Mouse (Mus musculus) forebrain, embryonic 16.5 days (tissue): ENCODE data around the gene Nradd. TPM values are rescaled to one million over a fixed set of nuclear protein-coding genes. Genes with fewer than 3 reads are reported as not detected.

ENCODE experiments used
- ATAC-seq: fragments of 200-750 bp; cut with Nextera tagmentation; 2 replicates; pipeline ENCODE4 v1.8.0; 2017; ENCODE audit warnings: mild to moderate bottlenecking, moderate library complexity
- H3K27ac ChIP-seq: fragments of 300-500 bp; sonication (generic); 2 replicates; pipeline ENCODE4 v1.5.1; 2014; ENCODE audit warnings: low read length, control low read depth
- H3K27me3 ChIP-seq: fragments of 300-500 bp; sonication (generic); replicated peaks from 2 replicates; pipeline ENCODE4 v1.6.1; 2014; ENCODE audit warnings: low read length; ENCODE audit not compliant: control insufficient read depth, insufficient read depth
- H3K36me3 ChIP-seq: fragments of 300-500 bp; sonication (generic); 2 replicates; pipeline ENCODE4 v1.6.1; 2014; ENCODE audit not compliant: control insufficient read depth, insufficient read depth
- H3K4me1 ChIP-seq: fragments of 300-500 bp; sonication (generic); replicated peaks from 2 replicates; pipeline ENCODE4 v1.6.1; 2014; ENCODE audit warnings: low read length; ENCODE audit not compliant: control insufficient read depth, insufficient read depth
- H3K4me2 ChIP-seq: fragments of 300-500 bp; sonication (generic); 2 replicates; pipeline ENCODE4 v1.6.1; 2014; ENCODE audit warnings: mild to moderate bottlenecking, low read length, control low read depth
- H3K4me3 ChIP-seq: fragments of 300-500 bp; sonication (generic); replicated peaks from 2 replicates; pipeline ENCODE4 v1.5.1; 2014; ENCODE audit warnings: mild to moderate bottlenecking, low read length, control low read depth
- H3K9ac ChIP-seq: fragments of 300-500 bp; sonication (generic); replicated peaks from 2 replicates; pipeline ENCODE4 v1.6.1; 2014; ENCODE audit warnings: low read depth, low read length, control low read depth
- H3K9me3 ChIP-seq: fragments of 300-500 bp; sonication (generic); 2 replicates; pipeline ENCODE4 v1.6.1; 2016; ENCODE audit warnings: low read length; ENCODE audit not compliant: control insufficient read depth
- WGBS: fragments of 180-500 bp; shearing (Covaris S2); extraction: QIAGEN DNeasy Blood & Tissue Kit; methylation state at CpG from one replicate; pipeline ENCODE4 v1.1.7; 2014; 5-methylcytosine and 5-hydroxymethylcytosine counted together
- polyA plus RNA-seq: library from polyadenylated mRNA; unstranded; fragments of >200 nt; fragmentation: Nextera tagmentation; extraction: Ambion mirVana; gene quantifications from 2 replicates; pipeline ENCODE4 v1.2.1, GENCODE M21; 2015

Nradd gene
- polyA plus RNA-seq, 1 experiment from 2014 or later, result 29.0 TPM

DNA sequence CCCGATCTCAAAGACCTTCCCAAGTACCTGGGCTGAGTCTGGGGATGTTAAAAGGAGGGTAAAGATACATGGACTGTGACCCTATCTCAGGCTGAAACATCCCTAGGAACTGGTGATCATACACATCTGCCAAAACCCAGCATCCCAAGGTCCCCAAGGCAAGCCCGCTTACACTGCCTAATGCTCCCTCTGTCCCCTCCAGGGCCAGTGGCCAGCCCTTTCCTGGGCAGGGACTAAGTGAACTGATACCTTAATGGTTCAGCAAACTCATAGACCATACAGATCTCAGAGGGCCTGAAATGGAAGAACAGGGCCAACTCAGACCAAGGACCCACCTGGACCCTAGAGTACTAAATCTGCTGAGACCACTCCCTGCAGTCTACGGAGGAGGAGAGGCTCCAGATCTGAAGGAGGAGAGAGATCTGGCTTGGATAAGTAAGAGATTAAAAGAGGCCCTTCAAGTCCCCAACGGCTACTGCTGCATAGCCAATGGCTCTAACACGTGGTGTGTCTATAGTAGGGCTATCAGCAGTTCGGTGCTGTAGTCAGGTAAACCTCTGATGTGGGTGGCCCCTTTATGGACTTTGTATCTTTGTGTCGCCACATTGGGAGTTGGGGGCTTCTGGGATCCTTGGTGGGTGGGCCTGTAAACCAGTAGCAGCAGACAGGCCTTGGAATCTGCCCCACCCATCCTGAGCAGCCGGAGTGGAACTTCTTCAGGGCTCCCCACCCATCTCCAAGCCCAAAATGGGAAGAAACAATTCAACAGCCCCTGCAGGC lies 646 bp downstream of the Nradd start:
- no peak for ATAC-seq
- Histone ChIP-seq H3K36me3 (0 out of 2 replicates have a peak, but pooled peaks cover 3% of the 10 kb centered on the region), H3K4me3 (peak overlapping the region; percentile 63), H3K4me1 (peaks cover 16% of the 10 kb centered on the region), H3K4me2 (peak overlapping the region; percentile 97), H3K9me3 (no peaks in the 10 kb centered on the region), H3K27ac (no peak overlapping the region), H3K9ac (peak overlapping the region; percentile 77), H3K27me3 (no peaks in the 10 kb centered on the region)
- WGBS, result 45% methylated on average over 8 of the region's 8 CpGs

DNA sequence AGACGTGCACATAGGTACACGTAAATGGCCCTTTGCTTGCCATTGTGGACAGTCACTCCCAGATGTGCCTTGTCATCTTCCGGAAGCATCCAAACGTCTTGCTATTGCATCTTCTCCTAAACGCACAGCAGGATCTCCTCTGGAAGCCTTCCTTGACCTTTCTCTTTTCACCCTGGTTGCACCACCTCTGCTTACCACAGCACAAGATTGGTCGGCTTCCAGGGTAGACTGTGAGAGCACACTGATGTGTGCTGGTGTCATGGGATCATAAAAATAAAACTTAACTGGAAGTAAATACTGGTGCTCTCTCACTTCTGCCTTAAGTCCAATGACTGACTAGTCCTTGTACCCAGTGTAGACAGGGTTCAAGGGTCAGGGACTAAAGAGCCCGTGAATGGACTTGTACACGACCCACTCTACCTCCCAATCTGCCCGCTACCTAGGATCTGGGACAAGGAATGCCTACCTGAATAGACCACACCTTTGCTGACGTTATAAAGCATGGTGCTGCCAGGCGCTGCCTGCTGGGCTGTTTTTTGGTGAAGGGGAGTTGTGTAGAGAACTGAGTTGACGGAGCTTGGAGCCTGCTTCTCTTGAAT lies 1.5 kb downstream of the Nradd start:
- no peak overlapping the region for H3K4me3 ChIP-seq
- H3K9ac ChIP-seq, result no peak overlapping the region
- H3K4me1 ChIP-seq, result peaks cover 16% of the 10 kb centered on the region
- 83% methylated on average over 12 of the region's 12 CpGs for WGBS
- no peaks in the 10 kb centered on the region for H3K9me3 ChIP-seq
- no peak for ATAC-seq
- H3K27ac ChIP-seq, result no peak overlapping the region
- H3K27me3 ChIP-seq, result no peaks in the 10 kb centered on the region
- H3K36me3 ChIP-seq, result peaks cover 9% of the 10 kb centered on the region; the same call in 1 of the 2 replicates
- no peak overlapping the region for H3K4me2 ChIP-seq

DNA sequence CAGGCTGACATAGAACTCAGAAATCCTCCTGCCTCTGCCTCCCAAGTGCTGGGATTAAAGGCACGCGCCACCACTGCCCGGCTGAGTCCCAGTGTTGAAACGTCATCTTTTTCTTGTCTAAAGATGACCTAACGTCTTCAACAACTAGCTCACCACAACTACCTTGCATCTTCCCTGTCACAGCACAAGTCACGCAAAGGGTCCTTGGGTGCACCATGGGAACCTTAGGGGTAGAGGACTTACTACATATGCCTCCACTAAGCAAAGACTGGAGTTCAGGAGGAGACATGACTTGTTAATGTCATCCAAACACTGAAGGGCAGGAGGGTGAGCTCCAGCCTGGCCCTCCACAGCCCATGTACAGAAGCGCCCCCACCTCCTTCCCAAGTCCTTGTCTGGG lies 3.6 kb downstream of the Nradd start:
- Histone ChIP-seq H3K4me1 (peaks cover 16% of the 10 kb centered on the region), H3K27me3 (no peaks in the 10 kb centered on the region), H3K9ac (no peak overlapping the region), H3K27ac (no peak overlapping the region), H3K9me3 (no peaks in the 10 kb centered on the region), H3K4me3 (no peak overlapping the region), H3K36me3 (peaks cover 17% of the 10 kb centered on the region), H3K4me2 (no peak overlapping the region)
- 92% methylated on average over 7 of the region's 7 CpGs for WGBS
- no peak for ATAC-seq

DNA sequence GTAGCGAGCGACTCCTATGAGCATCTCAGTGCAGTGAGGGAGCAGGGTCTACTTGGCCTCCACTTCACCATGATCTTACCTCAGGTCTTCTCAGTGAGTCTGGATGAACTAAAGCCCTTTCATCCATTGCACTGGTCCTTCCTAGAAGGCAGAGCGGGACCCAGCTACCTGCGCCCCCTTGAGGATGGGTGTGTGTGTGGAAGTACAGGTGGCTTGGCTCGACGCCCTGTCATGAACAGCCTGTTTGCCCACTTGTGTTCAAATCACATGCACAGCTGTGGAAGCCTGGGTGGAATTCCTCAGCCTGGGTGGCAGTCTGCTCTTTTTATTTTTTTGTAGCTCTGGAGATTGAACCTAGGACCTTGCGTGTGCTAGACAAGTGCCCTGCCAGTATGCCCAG lies 4.1 kb downstream of the Nradd start:
- Histone ChIP-seq H3K4me2 (no peak overlapping the region), H3K4me1 (peaks cover 13% of the 10 kb centered on the region), H3K27ac (no peak overlapping the region), H3K4me3 (no peak overlapping the region), H3K27me3 (no peaks in the 10 kb centered on the region), H3K9me3 (no peaks in the 10 kb centered on the region), H3K36me3 (peaks cover 17% of the 10 kb centered on the region), H3K9ac (no peak overlapping the region)
- no peak for ATAC-seq
- WGBS, result 84% methylated on average over 7 of the region's 7 CpGs

DNA sequence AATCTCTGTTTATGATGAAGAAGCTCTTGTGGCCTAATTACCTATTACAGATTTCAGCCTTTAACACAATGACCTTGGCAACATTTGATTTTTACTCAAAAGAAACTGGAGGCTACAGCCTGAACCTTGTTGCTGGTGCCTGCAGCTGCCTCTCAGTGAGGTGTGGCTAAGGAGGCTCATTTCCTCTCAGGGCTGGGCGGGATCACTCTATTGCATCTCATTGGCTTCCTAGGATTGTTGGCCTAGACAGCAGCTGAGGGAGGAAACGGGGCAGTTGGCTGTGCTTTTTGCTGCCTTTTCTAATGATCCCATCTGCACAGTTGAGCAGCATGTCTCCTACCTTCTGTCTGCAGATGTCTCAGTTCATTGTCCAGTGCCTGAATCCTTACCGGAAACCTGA lies 7.2 kb downstream of the Nradd start:
- ATAC-seq, result no peak
- H3K9me3 ChIP-seq, result no peaks in the 10 kb centered on the region
- H3K27me3 ChIP-seq, result no peaks in the 10 kb centered on the region
- H3K4me1 ChIP-seq, result no peaks in the 10 kb centered on the region
- no peak overlapping the region for H3K4me2 ChIP-seq
- no peak overlapping the region for H3K9ac ChIP-seq
- H3K4me3 ChIP-seq, result no peak overlapping the region
- H3K36me3 ChIP-seq, result peaks cover 17% of the 10 kb centered on the region
- H3K27ac ChIP-seq, result no peak overlapping the region
- 75% methylated on average over 3 of the region's 3 CpGs for WGBS

DNA sequence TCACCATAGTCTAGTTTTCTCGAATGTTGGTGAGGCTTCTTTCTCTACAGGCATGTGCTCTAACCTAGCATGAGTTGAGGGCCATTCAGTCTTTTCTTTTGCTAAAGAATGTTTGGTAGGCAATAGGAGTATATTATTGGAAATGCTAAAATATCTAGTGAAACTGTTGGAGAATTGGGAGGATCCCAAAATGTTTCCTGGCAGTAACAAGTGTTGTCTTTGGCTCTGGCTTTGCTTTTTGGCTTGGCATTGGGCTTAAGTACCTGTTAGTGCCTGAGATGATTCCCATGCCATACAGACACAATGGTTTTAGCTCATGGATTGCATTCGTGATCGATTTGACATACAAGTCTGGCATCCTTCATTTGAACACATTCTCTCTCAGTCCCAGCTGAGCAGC lies 12.8 kb downstream of the Nradd start:
- Histone ChIP-seq H3K27ac (no peak overlapping the region), H3K27me3 (no peaks in the 10 kb centered on the region), H3K36me3 (0 out of 2 replicates have a peak, but pooled peaks cover 6% of the 10 kb centered on the region), H3K4me1 (no peaks in the 10 kb centered on the region), H3K9me3 (no peaks in the 10 kb centered on the region), H3K9ac (no peak overlapping the region), H3K4me2 (no peak overlapping the region), H3K4me3 (no peak overlapping the region)
- ATAC-seq, result no peak
- WGBS, result 86% methylated on average over 3 of the region's 3 CpGs

DNA sequence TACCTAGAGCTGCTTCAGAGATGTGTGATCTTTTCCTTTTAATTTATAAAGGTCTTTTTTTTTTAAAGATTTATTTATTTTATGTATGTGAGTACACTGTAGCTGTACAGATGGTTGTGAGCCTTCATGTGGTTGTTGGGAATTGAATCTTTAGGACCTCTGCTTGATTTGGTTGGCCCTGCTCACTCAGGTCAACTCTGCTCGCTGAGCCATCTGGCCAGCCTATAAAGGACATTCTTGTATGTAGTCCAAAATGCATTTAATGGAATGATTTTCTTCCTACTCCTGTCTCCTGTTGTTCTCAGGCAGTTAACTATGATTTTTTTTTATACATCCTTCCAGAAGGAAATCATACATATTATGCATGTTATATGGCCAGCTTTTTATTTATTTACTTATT lies 40.7 kb downstream of the Nradd start:
- no peaks in the 10 kb centered on the region for H3K4me1 ChIP-seq
- ATAC-seq, result no peak
- WGBS, result 84% methylated on average over 1 of the region's 1 CpGs
- peaks cover 4% of the 10 kb centered on the region; the same call in 1 of the 2 replicates for H3K36me3 ChIP-seq
- H3K9me3 ChIP-seq, result no peaks in the 10 kb centered on the region
- no peaks in the 10 kb centered on the region for H3K27me3 ChIP-seq
- H3K4me2 ChIP-seq, result no peak overlapping the region
- no peak overlapping the region for H3K9ac ChIP-seq
- no peak overlapping the region for H3K27ac ChIP-seq
- H3K4me3 ChIP-seq, result no peak overlapping the region

DNA sequence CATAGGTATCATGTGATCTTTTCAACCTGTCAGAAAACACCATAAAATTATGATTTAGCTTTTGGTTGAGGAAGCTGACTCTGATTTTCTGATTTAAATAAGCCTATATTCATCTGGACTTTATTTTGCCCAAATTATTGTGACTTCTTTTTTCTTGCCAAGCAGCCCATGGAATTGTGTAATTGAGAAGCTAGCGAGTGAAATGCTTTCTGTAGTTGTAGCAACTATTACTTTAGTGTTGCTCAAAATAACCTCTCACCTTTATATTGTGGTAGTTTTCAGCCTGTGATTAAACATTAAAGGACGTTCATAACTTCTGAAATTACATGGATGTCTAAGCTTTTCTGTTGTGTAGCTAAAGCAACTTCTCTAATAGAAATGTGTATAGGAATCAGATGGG lies 42.1 kb downstream of the Nradd start:
- ATAC-seq, result no peak
- no peaks in the 10 kb centered on the region for H3K4me1 ChIP-seq
- no peak overlapping the region for H3K27ac ChIP-seq
- 0 out of 2 replicates have a peak, but pooled peaks cover 3% of the 10 kb centered on the region for H3K36me3 ChIP-seq
- H3K9me3 ChIP-seq, result no peaks in the 10 kb centered on the region
- H3K9ac ChIP-seq, result no peak overlapping the region
- 84% methylated on average over 2 of the region's 2 CpGs for WGBS
- H3K4me2 ChIP-seq, result no peak overlapping the region
- no peak overlapping the region for H3K4me3 ChIP-seq
- H3K27me3 ChIP-seq, result no peaks in the 10 kb centered on the region
